Mouse (Mus musculus) mature B cell (primary cell): ENCODE results near the gene Wasl.

Source experiments
- in situ Hi-C: fragments of 300-500 bp; cut with MboI; formaldehyde crosslinking; loops from 2 replicates; pipeline ENCODE4 v1.14.3; 2019

The Wasl gene

GRCm38 (mm10) chr6:24664867-24665458 is at the start of gene Wasl:
Gene Wasl (minus strand): TSS chr6:24665009.
- in situ Hi-C loops = loop anchor here (25.0 kb wide), 1 partner anchor 1147 kb away; the partner anchor contains the start of gene Pot1a

GRCm38 (mm10) chr6:24707499-24707898 is 42.7 kb upstream of the Wasl start:
- in situ Hi-C loops = no loop called here

- in situ Hi-C loops = no loop called here
These were observed 42.3 kb upstream of the Wasl start for GRCm38 (mm10) chr6:24707090-24707489.

- in situ Hi-C loops = no loop called here
These were observed 32.4 kb upstream of the Wasl start for GRCm38 (mm10) chr6:24697216-24697615.

GRCm38 (mm10) chr6:24696117-24696516 is 31.3 kb upstream of the Wasl start:
- in situ Hi-C loops = no loop called here

GRCm38 (mm10) chr6:24694455-24695410 is 29.9 kb upstream of the Wasl start:
- in situ Hi-C loops = no loop called here

- in situ Hi-C loops = no loop called here
These were observed 23.1 kb upstream of the Wasl start for GRCm38 (mm10) chr6:24687871-24688270.

- in situ Hi-C loops = no loop called here
These were observed 18.3 kb upstream of the Wasl start for GRCm38 (mm10) chr6:24683113-24683512.

- in situ Hi-C loops = loop anchor here (25.0 kb wide), 1 partner anchor 1144 kb away; the partner anchor contains the start of gene Pot1a
These were observed 3.0 kb upstream of the Wasl start for GRCm38 (mm10) chr6:24667829-24668228.

- in situ Hi-C loops = loop anchor here (25.0 kb wide), 1 partner anchor 1146 kb away; the partner anchor contains the start of gene Pot1a
These were observed 1.4 kb upstream of the Wasl start for GRCm38 (mm10) chr6:24666248-24666647.

- in situ Hi-C loops = loop anchor here (25.0 kb wide), 1 partner anchor 1148 kb away; the partner anchor contains the start of gene Pot1a
These were observed 509 bp downstream of the Wasl start for GRCm38 (mm10) chr6:24664133-24664866.

GRCm38 (mm10) chr6:24663196-24664132 is 1.3 kb downstream of the Wasl start:
- in situ Hi-C loops = loop anchor here (25.0 kb wide), 1 partner anchor 1149 kb away; the partner anchor contains the start of gene Pot1a

- in situ Hi-C loops = loop anchor here (25.0 kb wide), 1 partner anchor 1150 kb away; the partner anchor contains the start of gene Pot1a
These were observed 2.3 kb downstream of the Wasl start for GRCm38 (mm10) chr6:24662483-24662882.

GRCm38 (mm10) chr6:24661879-24662278 is 2.9 kb downstream of the Wasl start:
- in situ Hi-C loops = loop anchor here (25.0 kb wide), 1 partner anchor 1150 kb away; the partner anchor contains the start of gene Pot1a

GRCm38 (mm10) chr6:24657647-24658387 is 7.0 kb downstream of the Wasl start:
- in situ Hi-C loops = loop anchor here (25.0 kb wide), 1 partner anchor 1154 kb away; the partner anchor contains the start of gene Pot1a

GRCm38 (mm10) chr6:24656094-24656493 is 8.7 kb downstream of the Wasl start:
- in situ Hi-C loops = loop anchor here (25.0 kb wide), 1 partner anchor 1156 kb away; the partner anchor contains the start of gene Pot1a

- in situ Hi-C loops = loop anchor here (25.0 kb wide), 1 partner anchor 1161 kb away; the partner anchor contains the start of gene Pot1a
These were observed 13.3 kb downstream of the Wasl start for GRCm38 (mm10) chr6:24651538-24651937.

- in situ Hi-C loops = loop anchor here (25.0 kb wide), 1 partner anchor 1162 kb away; the partner anchor contains the start of gene Pot1a
These were observed 14.1 kb downstream of the Wasl start for GRCm38 (mm10) chr6:24650719-24651118.

- in situ Hi-C loops = no loop called here
These were observed 16.4 kb downstream of the Wasl start for GRCm38 (mm10) chr6:24648403-24648802.
